Mouse (Mus musculus) G1E (cell line): ENCODE results near the gene Gm42674.

Experiments
- CTCF ChIP-seq: IDR thresholded peaks from 2 replicates; pipeline ENCODE4 v1.5.1; 2012; ENCODE audit warnings: low read depth, low read length, inconsistent platforms, mixed read lengths
- GATA1 ChIP-seq: IDR thresholded peaks from 2 replicates; pipeline ENCODE4 v1.6.1; 2012; ENCODE audit warnings: borderline replicate concordance, low read length, inconsistent platforms, mixed read lengths
- TAL1 ChIP-seq: conservative IDR thresholded peaks from 2 replicates; pipeline ENCODE4 v1.6.1; 2012; ENCODE audit warnings: low read depth, low read length, inconsistent platforms, mixed read lengths

DNA sequence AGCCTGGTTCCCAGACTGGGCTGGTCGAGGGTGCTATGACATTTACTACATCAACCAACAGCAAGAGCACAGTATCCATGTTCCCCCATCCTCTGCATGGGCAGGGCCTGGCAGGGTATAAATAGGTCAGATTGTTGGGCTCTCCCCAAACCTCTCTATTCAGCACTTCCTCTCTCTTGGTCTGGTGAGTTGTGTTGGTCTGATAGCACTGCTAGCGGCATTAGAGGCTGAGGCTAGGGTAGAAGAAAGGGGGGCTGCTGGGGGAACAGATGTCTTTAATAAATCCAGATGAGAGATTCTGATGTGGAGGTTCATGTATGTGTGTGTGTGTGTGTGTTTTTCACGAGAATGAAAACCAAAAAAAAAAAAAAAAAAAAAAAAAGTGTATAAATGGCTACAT, 1.9 kb downstream of the Gm42674 start, which contains the start of gene S100a4:
- TF ChIP-seq CTCF (no peak), GATA1 (no peak), TAL1 (no peak)
